Mouse (Mus musculus) right cerebral cortex, postnatal 25 days (tissue): ENCODE results near the gene Gm5294.

ENCODE experiments used
- DNase-seq: peaks from one replicate; pipeline ENCODE4 v3.0.0; 2022

The Gm5294 gene

DNA sequence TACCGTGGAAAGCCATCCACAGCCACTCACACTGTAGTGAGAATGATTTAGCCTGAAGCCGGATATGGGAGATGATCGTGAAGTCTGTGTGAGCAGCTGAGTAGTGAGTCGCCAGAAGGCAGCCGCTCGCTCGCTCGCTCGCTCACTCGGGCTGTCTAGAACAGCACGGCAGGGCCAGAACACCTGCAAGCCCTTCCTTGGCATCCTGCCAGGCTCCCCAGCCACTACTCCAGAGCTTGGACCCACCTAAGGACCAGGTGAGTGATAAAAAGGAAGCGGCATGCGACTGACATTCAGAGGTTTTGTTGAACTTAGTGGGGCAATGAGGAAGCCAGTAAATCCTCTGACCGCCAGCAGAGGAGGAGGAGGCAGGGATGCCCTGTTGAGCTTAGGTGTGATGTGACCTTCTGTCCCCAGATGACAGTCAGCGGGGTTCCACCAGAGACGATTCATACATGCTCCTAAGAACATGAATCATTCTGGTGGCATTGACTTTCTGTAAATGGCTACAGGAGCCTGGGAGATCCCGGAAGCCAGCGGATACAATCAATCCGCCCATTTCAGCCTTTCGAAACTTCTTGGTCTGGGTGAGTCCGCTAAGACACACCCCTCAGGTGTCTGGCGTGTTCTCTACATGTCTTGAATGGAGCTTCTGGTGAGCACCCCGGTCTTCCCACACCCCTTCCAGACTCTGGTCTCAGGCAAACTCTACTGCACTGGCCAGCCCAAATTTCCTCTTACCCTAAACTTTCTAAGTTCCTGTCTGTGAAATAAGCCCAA is 30.0 kb downstream of the Gm5294 start:
- DNase-seq, result no peak

DNA sequence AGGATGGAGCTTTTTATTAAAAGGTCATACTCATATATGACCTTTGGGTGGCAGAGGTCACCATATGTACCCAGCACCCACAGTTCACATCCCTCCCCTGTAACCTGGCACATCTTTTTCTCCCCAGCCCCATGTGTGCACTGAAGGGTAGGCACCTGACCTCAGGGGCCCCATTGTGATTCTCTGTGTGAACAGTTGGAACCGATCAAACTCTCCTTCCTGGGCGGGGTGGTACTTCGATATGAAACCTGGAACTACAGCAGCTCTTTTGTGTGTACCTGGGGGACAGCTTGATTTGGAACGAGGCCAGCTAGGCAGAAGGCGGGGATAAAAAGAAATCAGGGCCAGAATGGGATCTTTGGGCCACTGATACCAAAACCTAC is 30.6 kb downstream of the Gm5294 start:
- DNase-seq, result no peak

DNA sequence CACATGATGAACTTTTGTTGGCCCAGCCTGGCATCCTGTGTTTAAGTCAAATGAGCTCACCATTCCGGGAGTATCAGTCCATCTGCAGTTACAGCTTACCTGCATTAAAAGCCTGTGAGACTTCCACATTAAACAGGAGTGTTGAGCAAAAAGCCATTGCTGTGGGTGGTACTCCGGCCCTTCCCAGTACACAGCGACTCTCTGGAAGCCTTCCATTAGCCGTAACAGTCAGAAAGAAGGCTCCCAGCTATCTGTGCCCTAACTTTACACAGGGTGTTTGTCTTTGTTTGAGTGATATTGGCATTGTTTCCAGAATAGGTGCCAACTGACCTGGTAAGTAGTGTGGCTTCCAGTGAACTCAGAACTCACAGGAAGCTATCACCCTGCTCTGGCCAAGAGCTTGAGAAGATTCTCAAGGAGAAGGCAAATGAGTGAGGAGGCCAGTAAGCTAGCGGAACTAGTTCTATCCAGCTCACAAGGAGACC is 31.5 kb downstream of the Gm5294 start:
- DNase-seq, result no peak

DNA sequence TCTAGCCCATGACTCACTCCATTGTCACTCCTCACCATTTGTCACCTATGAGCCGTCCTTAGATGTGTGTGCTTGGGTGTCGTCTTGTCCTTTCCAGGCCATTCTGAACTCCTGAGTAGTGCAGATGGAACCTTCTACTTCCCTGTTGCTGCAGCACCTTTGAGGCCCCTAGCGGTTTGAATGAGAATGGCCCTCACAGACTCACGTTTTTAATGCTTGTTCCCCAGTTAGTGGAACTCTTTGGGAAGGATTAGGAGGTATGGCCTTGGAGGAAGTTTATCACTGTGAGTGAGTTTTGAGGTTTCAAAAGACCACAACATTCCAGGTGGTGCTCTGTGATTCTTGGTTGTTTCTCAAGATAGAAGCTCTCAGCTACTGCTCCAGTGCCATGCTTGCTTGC is 32.3 kb downstream of the Gm5294 start:
- DNase-seq, result no peak

DNA sequence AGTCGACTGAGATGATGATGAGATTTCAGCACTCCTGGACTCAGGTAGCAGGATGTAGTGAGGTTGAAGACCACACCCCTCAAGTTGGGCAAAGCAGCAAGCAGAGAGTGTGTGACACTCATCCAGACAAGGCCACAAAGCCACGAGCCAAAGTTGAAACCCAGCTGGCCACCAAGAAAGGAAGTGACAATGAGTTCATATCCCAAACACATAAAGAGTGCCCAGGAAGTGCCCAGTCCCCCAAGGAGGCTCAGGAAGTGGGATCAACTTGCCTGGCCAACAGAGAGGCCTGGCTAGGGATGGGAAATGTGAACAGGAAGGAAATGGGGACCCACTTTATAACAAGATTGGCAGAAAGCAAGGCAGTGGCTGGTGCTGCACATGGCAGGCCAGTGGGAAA is 33.5 kb downstream of the Gm5294 start:
- DNase-seq, result no peak

DNA sequence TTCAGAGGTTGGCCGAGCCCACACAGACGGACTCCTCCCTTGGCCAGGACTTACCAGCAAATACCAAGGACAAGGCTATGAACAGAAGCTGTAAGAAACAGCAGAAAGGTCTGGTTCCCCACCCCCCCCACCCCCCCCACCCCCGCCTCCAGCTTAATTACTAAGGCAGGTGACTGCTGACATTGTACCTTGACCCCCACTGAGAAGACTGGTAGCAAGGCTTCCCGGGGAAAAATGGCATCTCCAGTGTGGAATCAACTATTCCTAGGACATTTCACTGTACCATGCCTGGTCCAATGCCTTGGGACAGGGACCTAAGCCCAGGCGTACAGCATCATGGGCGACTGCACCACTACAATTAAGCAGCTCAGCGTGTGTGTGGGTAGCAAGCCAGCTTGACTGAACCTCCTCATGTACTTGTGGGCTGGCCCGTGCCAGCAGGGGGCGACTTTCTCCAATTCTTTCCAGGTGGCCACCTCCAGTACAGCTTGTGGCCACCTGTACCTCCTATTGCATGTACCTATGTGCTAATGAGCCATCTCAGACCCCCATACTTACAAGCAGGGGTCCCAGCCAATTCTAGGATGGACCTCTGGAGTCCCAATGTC is 37.2 kb downstream of the Gm5294 start:
- DNase-seq, result peak; percentile 73

DNA sequence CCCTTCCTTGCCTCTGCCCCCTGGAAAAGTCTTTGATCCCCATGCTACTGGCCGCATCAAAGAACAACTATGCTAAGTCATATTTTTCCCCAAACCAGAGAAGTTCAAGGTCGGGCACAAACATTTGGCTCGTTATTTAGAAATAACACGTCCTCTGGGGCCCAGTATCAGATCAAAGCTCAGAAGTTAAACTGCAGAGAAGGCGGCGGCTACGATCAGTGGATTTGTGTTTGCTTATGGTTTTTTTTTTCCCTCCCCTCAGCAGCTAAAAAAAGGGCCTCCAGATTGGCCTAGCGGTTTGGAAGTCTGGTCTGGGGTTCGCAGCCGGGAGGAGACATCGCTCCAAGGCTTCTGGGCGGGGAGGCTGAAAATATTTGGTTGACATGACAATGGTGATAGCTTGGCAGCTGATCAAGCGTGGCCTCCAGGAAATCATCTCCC is 38.0 kb downstream of the Gm5294 start:
- no peak for DNase-seq

DNA sequence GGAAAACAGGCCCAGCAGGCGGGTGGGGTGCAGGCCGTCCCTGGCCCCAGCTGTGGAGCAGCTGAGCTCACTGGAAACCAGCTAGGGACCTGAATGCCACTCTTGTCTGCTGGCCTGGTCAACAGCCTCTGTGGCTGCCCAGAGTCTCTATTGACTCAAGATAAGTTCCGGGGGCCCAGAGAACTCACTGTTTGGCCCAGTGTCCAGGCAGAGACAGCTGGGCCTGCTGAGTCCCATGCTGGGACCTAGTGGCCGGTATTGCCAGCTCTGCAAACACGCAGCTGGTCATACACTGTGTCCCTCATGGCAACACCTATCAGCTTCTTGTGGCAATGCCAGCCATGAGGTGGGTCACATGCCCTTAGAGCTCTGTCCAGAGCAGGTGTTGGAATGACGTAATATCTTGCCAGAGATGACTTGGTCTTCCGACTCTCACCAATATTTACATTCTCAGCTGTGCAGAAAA is 43.8 kb downstream of the Gm5294 start:
- DNase-seq, result peak; percentile 11

DNA sequence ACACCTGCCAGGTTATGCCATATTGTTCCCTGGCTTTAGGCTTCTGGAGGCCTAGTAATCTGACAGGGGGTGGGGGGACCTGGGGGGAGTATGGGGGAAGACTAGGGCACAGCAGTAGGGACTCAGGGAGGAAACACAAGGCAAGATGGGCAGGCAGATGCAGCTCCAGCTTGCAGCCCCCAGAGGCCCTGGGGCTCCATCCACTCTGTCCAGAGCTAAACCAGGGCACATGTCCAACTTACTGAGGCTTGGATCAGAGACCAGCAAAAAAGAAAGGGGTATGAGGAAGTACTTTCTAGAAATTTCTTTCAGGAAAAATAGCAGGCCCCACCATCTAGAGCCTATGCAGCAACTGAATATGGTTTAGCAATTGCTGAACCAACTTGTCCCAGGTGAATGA is 44.3 kb downstream of the Gm5294 start:
- no peak for DNase-seq

DNA sequence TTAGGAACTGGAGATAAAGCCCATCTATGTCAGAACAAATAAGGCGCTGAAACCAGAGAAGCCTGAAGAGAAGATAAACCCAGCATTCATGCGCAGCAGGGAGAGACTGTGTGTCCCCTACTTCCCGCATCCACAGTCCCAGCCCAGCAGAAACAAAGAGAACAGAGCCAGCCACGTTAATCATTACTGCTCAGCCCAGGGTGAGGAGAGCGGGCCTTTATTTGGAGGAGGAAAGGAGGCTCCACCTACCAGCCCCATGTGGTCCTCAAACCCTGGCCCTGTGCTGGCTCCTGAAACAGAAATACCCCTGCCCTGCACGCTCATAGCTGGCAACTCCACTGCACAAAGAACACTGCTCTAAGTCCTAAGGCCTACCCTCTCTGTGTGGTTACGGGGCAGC is 45.0 kb downstream of the Gm5294 start:
- no peak for DNase-seq

DNA sequence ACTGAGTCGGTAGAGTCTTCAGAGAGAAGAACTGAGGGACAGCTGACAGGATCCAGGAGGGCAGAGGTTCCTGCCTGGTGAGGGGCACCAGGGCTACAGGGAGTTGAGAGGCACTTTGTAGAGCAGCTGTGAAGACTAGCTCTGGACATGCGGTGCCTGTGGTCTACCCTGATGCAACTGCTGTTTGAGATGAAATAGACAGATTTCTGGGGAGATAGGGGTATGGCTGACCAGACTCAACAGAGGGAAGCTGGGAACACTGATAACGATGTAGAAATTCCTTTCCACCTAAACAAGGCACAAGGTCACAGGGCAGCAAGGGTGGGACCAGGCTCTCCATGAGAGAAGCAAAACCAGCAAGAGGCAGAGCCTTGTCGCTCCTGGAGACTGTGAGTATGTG is 45.8 kb downstream of the Gm5294 start:
- DNase-seq, result no peak
